Mouse (Mus musculus): ENCODE data around the gene Dpf1. TPM values are rescaled to one million over a fixed set of nuclear protein-coding genes. Genes with fewer than 3 reads are reported as not detected.

Gene Dpf1
- polyA plus RNA-seq, 1 experiment from 2014 or later, result 1.9 TPM

GRCm38 (mm10) chr7:29282074-29282554, 21.6 kb upstream of the Dpf1 start:
- DNase-seq (ENCODE audit: low spot score), result no peak
- H3K36me3 ChIP-seq (ENCODE audit: control insufficient read depth, insufficient read depth, low read length), result no peaks in the 10 kb centered on the region
- no peaks in the 10 kb centered on the region for H3K4me1 ChIP-seq (replicated peaks; ENCODE audit: control insufficient read depth, insufficient read depth)
- H3K9ac ChIP-seq (ENCODE audit: low read length), result peak overlapping the region; percentile 90
- H3K27ac ChIP-seq (replicated peaks), result peak overlapping the region; percentile 97
- WGBS, result 8% methylated on average over 21 of the region's 21 CpGs
- peak; percentile 62 for ATAC-seq (ENCODE audit: low FRiP score, low TSS enrichment)
- H3K4me3 ChIP-seq (ENCODE audit: low read depth, low read length), result peak overlapping the region; percentile 65
- TF ChIP-seq CTCF (IDR thresholded peaks at IDR 0.05; ENCODE audit: low read depth) (no peak), EP300 (optimal IDR thresholded peaks at IDR 0.05) (no peak)
- peak overlapping the region; percentile 86 for H3K4me2 ChIP-seq (replicated peaks; ENCODE audit: low read depth)
- 0 out of 2 replicates have a peak, but pooled peaks cover 2% of the 10 kb centered on the region for H3K27me3 ChIP-seq (ENCODE audit: control insufficient read depth, insufficient read depth, low read length)
- no peaks in the 10 kb centered on the region for H3K9me3 ChIP-seq (ENCODE audit: control insufficient read depth, low read length)

GRCm38 (mm10) chr7:29283876-29284275, 19.9 kb upstream of the Dpf1 start:
- H3K4me3 ChIP-seq (ENCODE audit: low read depth, low read length), result no peak overlapping the region
- TF ChIP-seq EP300 (optimal IDR thresholded peaks at IDR 0.05), result no peak
- TF ChIP-seq CTCF (IDR thresholded peaks at IDR 0.05; ENCODE audit: low read depth), result no peak
- 0 out of 2 replicates have a peak, but pooled peaks cover 2% of the 10 kb centered on the region for H3K27me3 ChIP-seq (ENCODE audit: control insufficient read depth, insufficient read depth, low read length)
- no peaks in the 10 kb centered on the region for H3K36me3 ChIP-seq (ENCODE audit: control insufficient read depth, insufficient read depth, low read length)
- no peak overlapping the region for H3K9ac ChIP-seq (ENCODE audit: low read length)
- 82% methylated on average over 4 of the region's 4 CpGs for WGBS
- no peak overlapping the region for H3K4me2 ChIP-seq (replicated peaks; ENCODE audit: low read depth)
- DNase-seq (ENCODE audit: low spot score) (no peak), ATAC-seq (ENCODE audit: low FRiP score, low TSS enrichment) (no peak)
- no peaks in the 10 kb centered on the region for H3K4me1 ChIP-seq (replicated peaks; ENCODE audit: control insufficient read depth, insufficient read depth)
- H3K27ac ChIP-seq (replicated peaks), result no peak overlapping the region
- H3K9me3 ChIP-seq (ENCODE audit: control insufficient read depth, low read length), result no peaks in the 10 kb centered on the region

- Histone ChIP-seq H3K36me3 (ENCODE audit: control insufficient read depth, insufficient read depth, low read length) (no peaks in the 10 kb centered on the region), H3K4me1 (replicated peaks; ENCODE audit: control insufficient read depth, insufficient read depth) (no peaks in the 10 kb centered on the region), H3K27ac (replicated peaks) (no peak overlapping the region), H3K9ac (ENCODE audit: low read length) (no peak overlapping the region), H3K4me2 (replicated peaks; ENCODE audit: low read depth) (no peak overlapping the region), H3K9me3 (ENCODE audit: control insufficient read depth, low read length) (no peaks in the 10 kb centered on the region), H3K27me3 (ENCODE audit: control insufficient read depth, insufficient read depth, low read length) (0 out of 2 replicates have a peak, but pooled peaks cover 2% of the 10 kb centered on the region), H3K4me3 (ENCODE audit: low read depth, low read length) (no peak overlapping the region)
- WGBS, result 73% methylated on average over 6 of the region's 6 CpGs
- DNase-seq (ENCODE audit: low spot score) (peak; percentile 22), ATAC-seq (ENCODE audit: low FRiP score, low TSS enrichment) (no peak)
- TF ChIP-seq EP300 (optimal IDR thresholded peaks at IDR 0.05) (no peak), CTCF (IDR thresholded peaks at IDR 0.05; ENCODE audit: low read depth) (no peak)
These were observed 19.2 kb upstream of the Dpf1 start for GRCm38 (mm10) chr7:29284523-29284922.

- ATAC-seq (ENCODE audit: low FRiP score, low TSS enrichment) (no peak; the same call in 1 of the 2 replicates), DNase-seq (ENCODE audit: low spot score) (no peak)
- TF ChIP-seq CTCF (IDR thresholded peaks at IDR 0.05; ENCODE audit: low read depth) (peak; percentile 59), EP300 (optimal IDR thresholded peaks at IDR 0.05) (no peak)
- Histone ChIP-seq H3K4me2 (replicated peaks; ENCODE audit: low read depth) (no peak overlapping the region), H3K9me3 (ENCODE audit: control insufficient read depth, low read length) (no peaks in the 10 kb centered on the region), H3K27ac (replicated peaks) (no peak overlapping the region), H3K27me3 (ENCODE audit: control insufficient read depth, insufficient read depth, low read length) (no peaks in the 10 kb centered on the region), H3K4me3 (ENCODE audit: low read depth, low read length) (no peak overlapping the region), H3K36me3 (ENCODE audit: control insufficient read depth, insufficient read depth, low read length) (no peaks in the 10 kb centered on the region), H3K4me1 (replicated peaks; ENCODE audit: control insufficient read depth, insufficient read depth) (no peaks in the 10 kb centered on the region), H3K9ac (ENCODE audit: low read length) (no peak overlapping the region)
- WGBS, result 74% methylated on average over 7 of the region's 7 CpGs
These were observed 16.3 kb upstream of the Dpf1 start for GRCm38 (mm10) chr7:29287481-29287880.

- Histone ChIP-seq H3K9ac (ENCODE audit: low read length) (no peak overlapping the region), H3K27ac (replicated peaks) (no peak overlapping the region), H3K36me3 (ENCODE audit: control insufficient read depth, insufficient read depth, low read length) (no peaks in the 10 kb centered on the region), H3K27me3 (ENCODE audit: control insufficient read depth, insufficient read depth, low read length) (no peaks in the 10 kb centered on the region), H3K4me1 (replicated peaks; ENCODE audit: control insufficient read depth, insufficient read depth) (peaks cover under 1% of the 10 kb centered on the region; the same call in 1 of the 2 replicates), H3K4me3 (ENCODE audit: low read depth, low read length) (no peak overlapping the region), H3K4me2 (replicated peaks; ENCODE audit: low read depth) (no peak overlapping the region), H3K9me3 (ENCODE audit: control insufficient read depth, low read length) (no peaks in the 10 kb centered on the region)
- peak; percentile 66 for DNase-seq (ENCODE audit: low spot score)
- WGBS, result 80% methylated on average over 2 of the region's 2 CpGs
- TF ChIP-seq EP300 (optimal IDR thresholded peaks at IDR 0.05) (no peak), CTCF (IDR thresholded peaks at IDR 0.05; ENCODE audit: low read depth) (no peak)
- ATAC-seq (ENCODE audit: low FRiP score, low TSS enrichment), result peak; percentile 72
These were observed 15.7 kb upstream of the Dpf1 start for GRCm38 (mm10) chr7:29288079-29288478.

GRCm38 (mm10) chr7:29288942-29289638, 14.7 kb upstream of the Dpf1 start, which contains the start of gene Ppp1r14a:
Gene Ppp1r14a (plus strand): TSS chr7:29289308.
- 1% methylated on average over 49 of the region's 59 CpGs for WGBS
- Histone ChIP-seq H3K36me3 (ENCODE audit: control insufficient read depth, insufficient read depth, low read length) (no peaks in the 10 kb centered on the region), H3K27ac (replicated peaks) (peak within 1 kb of the TSS; percentile 90), H3K4me2 (replicated peaks; ENCODE audit: low read depth) (peak within 1 kb of the TSS; percentile 88), H3K4me1 (replicated peaks; ENCODE audit: control insufficient read depth, insufficient read depth) (peaks cover 5% of the 10 kb centered on the region; the same call in 1 of the 2 replicates), H3K9me3 (ENCODE audit: control insufficient read depth, low read length) (no peaks in the 10 kb centered on the region), H3K27me3 (ENCODE audit: control insufficient read depth, insufficient read depth, low read length) (no peaks in the 10 kb centered on the region), H3K4me3 (ENCODE audit: low read depth, low read length) (peak within 1 kb of the TSS; percentile 55), H3K9ac (ENCODE audit: low read length) (peak within 1 kb of the TSS; percentile 67)
- DNase-seq (ENCODE audit: low spot score) (peak; percentile 78), ATAC-seq (ENCODE audit: low FRiP score, low TSS enrichment) (peak; percentile 16; the same call in 1 of the 2 replicates)
- TF ChIP-seq EP300 (optimal IDR thresholded peaks at IDR 0.05) (no peak), CTCF (IDR thresholded peaks at IDR 0.05; ENCODE audit: low read depth) (peak; percentile 83)
